Mouse (Mus musculus): ENCODE data around the gene Il2rg.

DNA sequence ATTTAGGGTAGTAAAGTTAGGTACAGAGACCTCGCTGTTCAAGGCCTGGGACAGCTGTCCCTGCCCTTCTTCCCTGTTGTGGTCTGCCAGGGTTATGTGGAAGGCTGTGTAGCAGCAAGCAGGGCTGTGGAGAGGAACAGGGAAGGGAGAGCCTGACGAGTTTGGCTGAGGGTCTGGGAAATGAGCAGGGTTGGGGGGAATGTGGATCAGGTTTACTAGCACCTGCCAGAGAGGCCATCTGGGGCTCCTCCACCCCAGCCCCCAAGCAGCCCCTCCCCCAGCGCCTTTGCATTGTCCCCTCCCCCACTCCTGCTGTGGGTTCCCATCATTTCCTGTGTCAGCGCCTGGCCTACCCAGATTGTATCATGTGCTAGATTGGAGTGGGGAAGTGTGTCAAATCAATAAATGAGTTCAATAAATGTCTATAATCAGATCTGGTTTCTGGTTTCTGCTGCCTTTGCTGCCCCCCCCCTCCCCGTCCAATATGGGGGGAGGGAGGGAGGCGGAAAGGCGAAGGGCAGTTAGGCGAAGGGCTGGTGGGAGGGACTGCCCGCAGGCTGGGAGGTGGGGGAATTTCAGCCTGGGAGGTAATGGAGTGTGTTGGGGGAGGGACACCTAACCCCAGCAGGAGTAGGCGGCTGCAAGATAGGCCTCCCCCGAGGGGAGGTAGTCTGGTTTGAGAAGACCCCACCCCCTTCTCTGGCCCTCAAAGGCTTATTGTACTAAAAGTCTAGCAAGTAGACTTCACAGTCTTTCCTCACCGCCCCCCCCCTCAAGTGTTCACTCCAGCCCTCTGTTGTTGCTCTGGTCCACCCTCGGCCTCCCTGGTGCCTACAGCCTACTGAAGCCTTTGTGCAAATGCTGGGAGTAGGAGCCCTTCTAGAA, 7.4 kb downstream of the Il2rg start:
- no peak for TF ChIP-seq CTCF (IDR thresholded peaks at IDR 0.05; ENCODE audit: low read depth)
- TF ChIP-seq EP300 (optimal IDR thresholded peaks at IDR 0.05) = no peak

Data from stomach, postnatal 0 days (tissue).